Mouse (Mus musculus): Measurements from ENCODE around the gene Fgfr2. TPM values are rescaled to one million over a fixed set of nuclear protein-coding genes. Genes with fewer than 3 reads are reported as not detected.

Fgfr2 gene
- polyA plus RNA-seq, 1 experiment: 0.17 TPM

- TF ChIP-seq POLR2AphosphoS2 (IDR thresholded peaks at IDR 0.05; ENCODE audit: insufficient read length, low read depth) (no peak), MYOD1 (IDR thresholded peaks at IDR 0.05; ENCODE audit: control insufficient read depth in 1 of 3, insufficient read length in 2 of 3, low read depth in 2 of 3) (no peak), CEBPB (IDR thresholded peaks at IDR 0.05; ENCODE audit: insufficient read depth, poor library complexity, severe bottlenecking) (no peak), TCF3 (IDR thresholded peaks at IDR 0.05; ENCODE audit: insufficient read length, low read depth) (no peak), POLR2A (IDR thresholded peaks at IDR 0.05; ENCODE audit: insufficient read length, low read depth) (no peak), MAX (IDR thresholded peaks at IDR 0.05; ENCODE audit: low read depth) (no peak), TCF12 (IDR thresholded peaks at IDR 0.05; ENCODE audit: insufficient read depth, poor library complexity, severe bottlenecking) (no peak), SRF (IDR thresholded peaks at IDR 0.05; ENCODE audit: control insufficient read depth, insufficient read length, low read depth) (no peak), USF1 (IDR thresholded peaks at IDR 0.05; ENCODE audit: low read depth) (no peak), MYOG (IDR thresholded peaks at IDR 0.05; ENCODE audit: control insufficient read depth in 1 of 3, insufficient read depth in 1 of 3, insufficient read length in 2 of 3, low read depth in 2 of 3) (no peak), REST (IDR thresholded peaks at IDR 0.05; ENCODE audit: insufficient read depth, insufficient read length) (no peak), E2F4 (IDR thresholded peaks at IDR 0.05; ENCODE audit: insufficient read depth) (no peak)
- H3K4me2 ChIP-seq (ENCODE audit: low read depth): no peak overlapping the region
- H3K4me3 ChIP-seq: no peak overlapping the region
- peaks cover 17% of the 10 kb centered on the region for H3K27me3 ChIP-seq (ENCODE audit: control insufficient read depth, insufficient read depth, insufficient read length)
- no peaks in the 10 kb centered on the region for H3K79me2 ChIP-seq (ENCODE audit: control insufficient read depth, insufficient read depth)
- no peak overlapping the region for H3ac ChIP-seq (ENCODE audit: control insufficient read depth, insufficient read length)
- no peaks in the 10 kb centered on the region for H3K36me3 ChIP-seq (ENCODE audit: control insufficient read depth, insufficient read depth)
Measured at GRCm38 (mm10) chr7:130325983-130326433, 2797.1 kb downstream of the Fgfr2 start.

GRCm38 (mm10) chr7:130324716-130325401, 2798.3 kb downstream of the Fgfr2 start:
- Histone ChIP-seq H3K27me3 (ENCODE audit: control insufficient read depth, insufficient read depth, insufficient read length) (peaks cover 17% of the 10 kb centered on the region), H3K79me2 (ENCODE audit: control insufficient read depth, insufficient read depth) (no peaks in the 10 kb centered on the region), H3K4me3 (no peak overlapping the region), H3ac (ENCODE audit: control insufficient read depth, insufficient read length) (no peak overlapping the region), H3K4me2 (ENCODE audit: low read depth) (no peak overlapping the region), H3K36me3 (ENCODE audit: control insufficient read depth, insufficient read depth) (no peaks in the 10 kb centered on the region)
- TF ChIP-seq REST (IDR thresholded peaks at IDR 0.05; ENCODE audit: insufficient read depth, insufficient read length): no peak
- no peak for TF ChIP-seq POLR2A (IDR thresholded peaks at IDR 0.05; ENCODE audit: insufficient read length, low read depth)
- no peak for TF ChIP-seq SRF (IDR thresholded peaks at IDR 0.05; ENCODE audit: control insufficient read depth, insufficient read length, low read depth)
- no peak for TF ChIP-seq POLR2AphosphoS2 (IDR thresholded peaks at IDR 0.05; ENCODE audit: insufficient read length, low read depth)
- TF ChIP-seq MAX (IDR thresholded peaks at IDR 0.05; ENCODE audit: low read depth): no peak
- TF ChIP-seq TCF12 (IDR thresholded peaks at IDR 0.05; ENCODE audit: insufficient read depth, poor library complexity, severe bottlenecking): no peak
- TF ChIP-seq CEBPB (IDR thresholded peaks at IDR 0.05; ENCODE audit: insufficient read depth, poor library complexity, severe bottlenecking): no peak
- TF ChIP-seq USF1 (IDR thresholded peaks at IDR 0.05; ENCODE audit: low read depth): no peak
- no peak for TF ChIP-seq MYOD1 (IDR thresholded peaks at IDR 0.05; ENCODE audit: control insufficient read depth in 1 of 3, insufficient read length in 2 of 3, low read depth in 2 of 3)
- no peak for TF ChIP-seq E2F4 (IDR thresholded peaks at IDR 0.05; ENCODE audit: insufficient read depth)
- TF ChIP-seq MYOG (IDR thresholded peaks at IDR 0.05; ENCODE audit: control insufficient read depth in 1 of 3, insufficient read depth in 1 of 3, insufficient read length in 2 of 3, low read depth in 2 of 3): no peak
- TF ChIP-seq TCF3 (IDR thresholded peaks at IDR 0.05; ENCODE audit: insufficient read length, low read depth): no peak

GRCm38 (mm10) chr7:130323766-130324165, 2799.4 kb downstream of the Fgfr2 start:
- TF ChIP-seq TCF3 (IDR thresholded peaks at IDR 0.05; ENCODE audit: insufficient read length, low read depth): no peak
- no peak for TF ChIP-seq USF1 (IDR thresholded peaks at IDR 0.05; ENCODE audit: low read depth)
- TF ChIP-seq REST (IDR thresholded peaks at IDR 0.05; ENCODE audit: insufficient read depth, insufficient read length): no peak
- no peak for TF ChIP-seq E2F4 (IDR thresholded peaks at IDR 0.05; ENCODE audit: insufficient read depth)
- no peak for TF ChIP-seq CEBPB (IDR thresholded peaks at IDR 0.05; ENCODE audit: insufficient read depth, poor library complexity, severe bottlenecking)
- no peak for TF ChIP-seq POLR2AphosphoS2 (IDR thresholded peaks at IDR 0.05; ENCODE audit: insufficient read length, low read depth)
- no peak for TF ChIP-seq TCF12 (IDR thresholded peaks at IDR 0.05; ENCODE audit: insufficient read depth, poor library complexity, severe bottlenecking)
- no peak for TF ChIP-seq MYOG (IDR thresholded peaks at IDR 0.05; ENCODE audit: control insufficient read depth in 1 of 3, insufficient read depth in 1 of 3, insufficient read length in 2 of 3, low read depth in 2 of 3)
- no peak for TF ChIP-seq MYOD1 (IDR thresholded peaks at IDR 0.05; ENCODE audit: control insufficient read depth in 1 of 3, insufficient read length in 2 of 3, low read depth in 2 of 3)
- TF ChIP-seq MAX (IDR thresholded peaks at IDR 0.05; ENCODE audit: low read depth): no peak
- TF ChIP-seq SRF (IDR thresholded peaks at IDR 0.05; ENCODE audit: control insufficient read depth, insufficient read length, low read depth): no peak
- TF ChIP-seq POLR2A (IDR thresholded peaks at IDR 0.05; ENCODE audit: insufficient read length, low read depth): no peak
- no peaks in the 10 kb centered on the region for H3K79me2 ChIP-seq (ENCODE audit: control insufficient read depth, insufficient read depth)
- peaks cover 17% of the 10 kb centered on the region for H3K27me3 ChIP-seq (ENCODE audit: control insufficient read depth, insufficient read depth, insufficient read length)
- no peak overlapping the region for H3ac ChIP-seq (ENCODE audit: control insufficient read depth, insufficient read length)
- H3K4me2 ChIP-seq (ENCODE audit: low read depth): no peak overlapping the region
- H3K36me3 ChIP-seq (ENCODE audit: control insufficient read depth, insufficient read depth): no peaks in the 10 kb centered on the region
- no peak overlapping the region for H3K4me3 ChIP-seq

GRCm38 (mm10) chr7:130319799-130320556, 2803.2 kb downstream of the Fgfr2 start:
- TF ChIP-seq CEBPB (IDR thresholded peaks at IDR 0.05; ENCODE audit: insufficient read depth, poor library complexity, severe bottlenecking): no peak
- Histone ChIP-seq H3K27me3 (ENCODE audit: control insufficient read depth, insufficient read depth, insufficient read length) (peaks cover 9% of the 10 kb centered on the region), H3K4me3 (no peak overlapping the region), H3K4me2 (ENCODE audit: low read depth) (no peak overlapping the region), H3K36me3 (ENCODE audit: control insufficient read depth, insufficient read depth) (no peaks in the 10 kb centered on the region), H3ac (ENCODE audit: control insufficient read depth, insufficient read length) (no peak overlapping the region), H3K79me2 (ENCODE audit: control insufficient read depth, insufficient read depth) (no peaks in the 10 kb centered on the region)
